Mouse (Mus musculus) liver, adult 2 months (tissue): ENCODE measurements at regions not wholly inside any gene's neighbourhood (a gene's known extent, or its start where the extent isn't known, plus 50 kb on each side); places are given as distances from the start of the nearest gene placed in this dataset.
A peak's percentile ranks its signal among the peaks of the same experiment; 100 is the strongest.

Source experiments
- DNase-seq: peaks from one replicate; pipeline ENCODE4 v3.0.0-alpha.2; 2011; ENCODE audit warnings: low read depth, low spot score; ENCODE audit errors: extremely low read depth
- H3K27ac ChIP-seq: fragments of 200-500 bp; replicated peaks from 2 replicates; pipeline ENCODE4 v1.5.1; 2012; ENCODE audit warnings: low read depth, mild to moderate bottlenecking, control low read depth, inconsistent platforms, low read length; ENCODE audit not compliant: insufficient read depth
- H3K27me3 ChIP-seq: fragments of 200-500 bp; 2 replicates; pipeline ENCODE4 v1.6.1; 2012; ENCODE audit warnings: mild to moderate bottlenecking, moderate library complexity, low read length, inconsistent platforms; ENCODE audit not compliant: control insufficient read depth, insufficient read depth
- H3K36me3 ChIP-seq: fragments of 200-500 bp; 2 replicates; pipeline ENCODE4 v1.6.1; 2012; ENCODE audit warnings: low read length, inconsistent platforms; ENCODE audit not compliant: control insufficient read depth, insufficient read depth
- H3K4me1 ChIP-seq: fragments of 200-500 bp; 2 replicates; pipeline ENCODE4 v1.6.1; 2011; ENCODE audit warnings: low read length; ENCODE audit not compliant: control insufficient read depth, insufficient read depth
- H3K4me3 ChIP-seq: fragments of 200-500 bp; 2 replicates; pipeline ENCODE4 v1.5.1; 2011; ENCODE audit warnings: low read depth, mild to moderate bottlenecking, control low read depth, low read length, moderate library complexity; ENCODE audit not compliant: insufficient read depth
- H3K79me2 ChIP-seq: fragments of 200-500 bp; 2 replicates; pipeline ENCODE4 v1.6.1; 2012; ENCODE audit warnings: inconsistent platforms, mild to moderate bottlenecking, low read length, moderate library complexity; ENCODE audit not compliant: control insufficient read depth, insufficient read depth
- H3K9ac ChIP-seq: fragments of 200-500 bp; 2 replicates; pipeline ENCODE4 v1.6.1; 2012; ENCODE audit warnings: low read depth, mild to moderate bottlenecking, control low read depth, inconsistent platforms, low read length
- CTCF ChIP-seq: fragments of 200-500 bp; IDR thresholded peaks from 2 replicates; pipeline ENCODE4 v1.5.1; 2011; ENCODE audit warnings: low read depth, low read length, control low read depth
- POLR2A ChIP-seq: fragments of 200-500 bp; IDR thresholded peaks from 2 replicates; pipeline ENCODE4 v1.6.1; 2011; ENCODE audit warnings: low read length, control low read depth; ENCODE audit not compliant: insufficient read depth; ENCODE audit errors: extremely low read depth
- WGBS: fragments of 180-500 bp; shearing (Covaris S2); methylation state at CpG from one replicate; pipeline ENCODE4 v1.1.7; 2018; 5-methylcytosine and 5-hydroxymethylcytosine counted together

DNA sequence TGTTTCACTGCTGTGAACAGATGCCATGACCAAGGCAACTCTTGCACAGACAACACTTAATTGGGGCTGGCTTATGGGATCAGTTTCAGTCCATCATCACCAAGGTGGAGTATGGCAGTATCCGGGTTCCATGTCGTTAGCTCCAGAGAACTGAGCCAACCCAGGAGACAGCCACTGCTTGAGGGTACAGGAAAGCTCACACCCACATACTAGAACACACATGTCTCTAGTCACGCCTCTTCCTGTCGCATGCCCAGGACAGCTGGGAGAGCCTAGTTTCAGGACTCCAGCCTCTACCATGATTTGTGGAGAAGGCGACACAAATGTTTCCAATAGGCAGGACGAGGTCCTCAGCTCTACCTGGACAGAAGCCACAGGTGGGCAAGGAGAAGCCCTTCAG is 55.2 kb upstream of the Thy1 start:
- Histone ChIP-seq H3K27me3 (no peaks in the 10 kb centered on the region), H3K36me3 (no peaks in the 10 kb centered on the region), H3K79me2 (no peaks in the 10 kb centered on the region), H3K4me1 (no peaks in the 10 kb centered on the region), H3K27ac (no peak overlapping the region), H3K9ac (no peak overlapping the region), H3K4me3 (no peak overlapping the region)
- no peak for DNase-seq
- TF ChIP-seq CTCF, result no peak
- no peak for TF ChIP-seq POLR2A
- WGBS, result 85% methylated on average over 6 of the region's 6 CpGs

DNA sequence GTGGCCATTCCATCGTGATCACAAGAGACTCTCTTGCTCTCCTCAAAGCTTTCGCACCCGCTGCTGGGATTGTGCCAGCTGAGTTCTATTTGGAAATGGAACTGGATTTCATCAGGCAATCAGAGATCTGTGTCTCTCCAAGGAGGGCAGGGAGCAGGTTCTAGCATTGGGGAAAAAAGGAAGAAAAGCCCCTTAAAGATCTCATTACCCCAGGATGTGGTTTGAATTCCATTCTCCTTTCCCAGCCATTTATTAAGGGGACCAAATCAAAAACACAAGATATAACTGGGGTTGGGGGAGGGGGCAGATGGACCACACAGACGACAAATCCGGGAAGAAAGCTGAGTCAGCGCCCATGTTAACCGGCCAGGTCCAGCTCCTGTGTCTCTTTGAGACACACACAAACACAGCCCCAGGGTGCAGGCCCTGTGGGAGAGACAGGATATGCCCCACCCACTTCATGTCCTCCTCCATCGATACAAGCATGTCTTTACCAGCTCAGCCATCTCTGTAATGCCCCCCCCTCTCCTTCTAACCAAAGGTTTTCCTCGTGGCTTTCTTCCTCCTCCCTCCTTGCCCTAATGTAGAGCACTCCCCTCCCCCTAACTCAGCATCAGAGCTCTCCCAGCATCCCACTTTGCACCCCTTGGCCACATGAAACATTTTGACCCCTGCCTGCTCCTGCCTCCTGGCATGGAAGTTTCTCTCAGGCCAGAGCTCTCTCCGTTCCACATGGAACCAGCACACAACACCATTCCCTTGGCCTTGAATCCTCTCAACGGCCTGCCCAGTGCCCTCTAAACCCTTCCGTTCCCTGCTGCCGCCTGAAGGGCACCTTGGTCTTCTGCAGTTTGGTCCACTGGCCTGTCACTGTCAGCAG is 54.0 kb upstream of the Thy1 start:
- H3K79me2 ChIP-seq, result no peaks in the 10 kb centered on the region
- no peaks in the 10 kb centered on the region for H3K36me3 ChIP-seq
- 58% methylated on average over 13 of the region's 13 CpGs for WGBS
- no peaks in the 10 kb centered on the region for H3K4me1 ChIP-seq
- H3K4me3 ChIP-seq, result no peak overlapping the region
- H3K27me3 ChIP-seq, result no peaks in the 10 kb centered on the region
- no peak overlapping the region for H3K27ac ChIP-seq
- H3K9ac ChIP-seq, result no peak overlapping the region
- no peak for TF ChIP-seq CTCF
- TF ChIP-seq POLR2A, result no peak
- DNase-seq, result no peak

DNA sequence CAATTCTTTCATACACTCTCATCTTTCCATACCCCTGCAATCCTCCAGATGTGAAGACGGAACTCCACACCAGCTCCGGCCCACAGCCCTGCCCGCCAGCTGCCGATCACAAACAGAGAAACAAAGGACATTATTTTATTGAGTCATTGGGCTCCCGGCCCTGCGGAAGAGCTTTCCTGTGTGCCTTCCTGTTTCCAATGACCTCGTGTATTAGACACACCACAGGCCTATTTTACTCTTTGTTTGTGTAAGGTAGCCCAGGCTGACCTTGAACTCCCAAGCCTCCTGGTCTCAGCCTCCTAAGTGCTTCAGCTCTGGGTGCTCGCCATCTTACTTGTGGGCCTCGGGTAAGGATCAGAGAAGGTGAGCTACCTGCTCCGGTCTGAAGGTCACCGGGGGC is 53.1 kb upstream of the Thy1 start:
- Histone ChIP-seq H3K27me3 (no peaks in the 10 kb centered on the region), H3K79me2 (no peaks in the 10 kb centered on the region), H3K4me1 (no peaks in the 10 kb centered on the region), H3K9ac (no peak overlapping the region), H3K4me3 (no peak overlapping the region), H3K27ac (no peak overlapping the region), H3K36me3 (no peaks in the 10 kb centered on the region)
- TF ChIP-seq POLR2A (no peak), CTCF (no peak)
- no peak for DNase-seq
- 77% methylated on average over 11 of the region's 11 CpGs for WGBS

DNA sequence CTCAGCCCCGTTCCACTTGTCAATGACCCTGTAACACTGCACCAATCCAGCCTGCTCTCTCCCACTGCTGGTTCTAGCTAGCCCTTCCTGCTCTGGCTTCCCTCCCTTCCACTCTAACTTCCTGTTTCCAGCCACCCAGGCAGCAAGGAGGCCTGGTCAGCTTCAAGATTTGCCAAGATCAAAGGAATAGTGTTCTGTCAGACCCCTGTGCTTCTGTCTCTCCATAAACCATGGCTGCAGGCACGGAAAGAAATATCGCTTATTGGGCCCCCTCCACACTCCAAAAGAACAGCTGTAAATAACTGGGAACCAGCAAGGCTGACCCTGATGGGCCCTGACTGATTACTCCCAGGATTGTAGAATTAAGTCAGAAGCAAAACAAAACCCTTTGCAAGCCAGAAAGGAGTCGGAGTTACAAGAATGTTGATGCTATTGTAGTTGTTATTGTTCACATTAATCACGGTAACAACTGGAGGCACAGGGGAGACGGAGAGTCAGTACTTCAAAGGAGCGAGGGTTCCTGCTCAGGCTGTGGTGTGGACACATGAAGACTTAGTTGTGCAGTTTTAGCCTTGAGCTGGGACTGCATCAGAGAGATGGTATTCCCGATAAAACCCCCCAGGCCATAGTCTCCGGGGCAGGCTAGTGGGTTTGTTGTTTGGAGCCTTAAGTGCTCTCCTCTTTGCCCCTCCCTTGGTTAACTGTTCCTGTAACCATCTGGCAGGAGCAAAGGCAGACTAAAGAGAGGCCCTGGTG is 49.8 kb upstream of the Thy1 start:
- no peak overlapping the region for H3K27ac ChIP-seq
- peak; percentile 7 for DNase-seq

More for the DNA sequence above, 49.8 kb upstream of the Thy1 start:
- Histone ChIP-seq H3K4me1 (no peaks in the 10 kb centered on the region), H3K36me3 (no peaks in the 10 kb centered on the region), H3K27me3 (no peaks in the 10 kb centered on the region), H3K9ac (no peak overlapping the region), H3K4me3 (no peak overlapping the region), H3K79me2 (no peaks in the 10 kb centered on the region)
- no peak for TF ChIP-seq CTCF
- WGBS, result 65% methylated on average over 9 of the region's 9 CpGs
